Mouse (Mus musculus) gastrocnemius, postnatal 14 days (tissue): Measurements from ENCODE around the gene Hk3. TPM values are rescaled to one million over a fixed set of nuclear protein-coding genes. Genes with fewer than 3 reads are reported as not detected.

Experiments
- DNase-seq: peaks from one replicate; pipeline ENCODE4 v3.0.0; 2021; ENCODE audit warnings: mixed read lengths
- intact Hi-C: fragments of 180-260 bp; cut with DNase I; formaldehyde crosslinking; loops from one replicate; pipeline ENCODE4 v1.15.1; 2025; ENCODE audit warnings: low total_unique reads
- total RNA-seq, 2 experiments: library from RNA; stranded (reverse); gene quantifications; 2 replicates each; pipeline ENCODE4 v1.2.3; 2021

Gene Hk3
- total RNA-seq, 2 experiments from 2014 or later = 0.45 to 0.80 TPM

GRCm38 (mm10) chr13:54959842-54960241 is 61.3 kb downstream of the Hk3 start:
- intact Hi-C loops = loop anchor here (10.0 kb wide), 1 partner anchor 155 kb away; no protein-coding TSS in a partner anchor
- no peak for DNase-seq

GRCm38 (mm10) chr13:54959059-54959701 is 62.0 kb downstream of the Hk3 start:
- intact Hi-C loops = no loop called here
- no peak for DNase-seq

- no peak for DNase-seq
- intact Hi-C loops = no loop called here
Observed at GRCm38 (mm10) chr13:54957281-54957680, 63.9 kb downstream of the Hk3 start.

Other genes starting within 250 kb of the Hk3 start
- not detected for gene Eif4e1b, start 237.4 kb downstream of the Hk3 start, total RNA-seq
- gene Tspan17, start 232.0 kb downstream of the Hk3 start, total RNA-seq = 10 to 100 TPM; 23.0 to 25.8 TPM
- 1 to 10 TPM; 3.5 to 4.2 TPM for gene Unc5a, start 72.0 kb downstream of the Hk3 start, total RNA-seq
- gene Uimc1, start 78.9 kb upstream of the Hk3 start, total RNA-seq = 10 to 100 TPM; 13.9 to 15.3 TPM
- 10 to 100 TPM; 10.2 to 11.2 TPM for gene Zfp346, start 83.9 kb upstream of the Hk3 start, total RNA-seq
- gene Gm17617, start 112.2 kb upstream of the Hk3 start, total RNA-seq = not detected
- gene Fgfr4, start 131.3 kb upstream of the Hk3 start, total RNA-seq = 1 to 10 TPM; 6.6 to 6.7 TPM
- 10 to 100 TPM; 55.6 to 59.2 TPM for gene Nsd1, start 188.4 kb upstream of the Hk3 start, total RNA-seq